Mouse (Mus musculus) intestine, embryonic 14.5 days (tissue): ENCODE results near the gene Acod1. TPM values are rescaled to one million over a fixed set of nuclear protein-coding genes. Genes with fewer than 3 reads are reported as not detected.

Experiments
- ATAC-seq: fragments of 200-750 bp; cut with Nextera tagmentation; replicated peaks from 2 replicates; pipeline ENCODE4 v1.8.0; 2017; ENCODE audit warnings: low read depth, moderate number of reproducible peaks, moderate TSS enrichment, moderate library complexity; ENCODE audit not compliant: low FRiP score, low TSS enrichment
- DNase-seq: peaks from one replicate; pipeline ENCODE4 v3.0.0-alpha.2; 2018; ENCODE audit warnings: low spot score
- H3K27ac ChIP-seq: fragments of 300-500 bp; sonication (generic); 2 replicates; pipeline ENCODE4 v1.5.1; 2014; ENCODE audit warnings: low read depth, mild to moderate bottlenecking, control low read depth
- H3K27me3 ChIP-seq: fragments of 300-500 bp; sonication (generic); replicated peaks from 2 replicates; pipeline ENCODE4 v1.6.1; 2014; ENCODE audit warnings: low read length, control low read depth; ENCODE audit not compliant: control insufficient read depth, insufficient read depth
- H3K36me3 ChIP-seq: fragments of 300-500 bp; sonication (generic); 2 replicates; pipeline ENCODE4 v1.6.1; 2014; ENCODE audit warnings: low read length, control low read depth; ENCODE audit not compliant: control insufficient read depth, insufficient read depth
- H3K4me1 ChIP-seq: fragments of 300-500 bp; sonication (generic); replicated peaks from 2 replicates; pipeline ENCODE4 v1.6.1; 2014; ENCODE audit warnings: low read length, control low read depth, mixed read lengths; ENCODE audit not compliant: control insufficient read depth, insufficient read depth
- H3K4me2 ChIP-seq: fragments of 300-500 bp; sonication (generic); 2 replicates; pipeline ENCODE4 v1.6.1; 2014; ENCODE audit warnings: low read length
- H3K4me3 ChIP-seq: fragments of 300-500 bp; sonication (generic); 2 replicates; pipeline ENCODE4 v1.5.1; 2014; ENCODE audit warnings: low read depth, low read length, control low read depth, mixed read lengths
- H3K9ac ChIP-seq: fragments of 300-500 bp; sonication (generic); 2 replicates; pipeline ENCODE4 v1.6.1; 2014; ENCODE audit warnings: mild to moderate bottlenecking, low read length
- H3K9me3 ChIP-seq: fragments of 300-500 bp; sonication (generic); 2 replicates; pipeline ENCODE4 v1.6.1; 2016; ENCODE audit warnings: low read length, control low read depth; ENCODE audit not compliant: control insufficient read depth
- WGBS: fragments of 180-500 bp; shearing (Covaris S2); extraction: QIAGEN DNeasy Blood & Tissue Kit; methylation state at CpG from one replicate; pipeline ENCODE4 v1.1.7; 2014; 5-methylcytosine and 5-hydroxymethylcytosine counted together
- polyA plus RNA-seq: library from polyadenylated mRNA; unstranded; fragments of >200 nt; fragmentation: Nextera tagmentation; extraction: Ambion mirVana; gene quantifications from 2 replicates; pipeline ENCODE4 v1.2.1, GENCODE M21; 2014

Gene Acod1
- polyA plus RNA-seq, 1 experiment from 2014 or later = not detected

GRCm38 (mm10) chr14:103095036-103095435 lies 48.3 kb downstream of the Acod1 start:
- no peaks in the 10 kb centered on the region for H3K9me3 ChIP-seq
- H3K27me3 ChIP-seq = no peaks in the 10 kb centered on the region
- DNase-seq (no peak), ATAC-seq (no peak)
- no peak overlapping the region for H3K4me2 ChIP-seq
- H3K9ac ChIP-seq = no peak overlapping the region
- WGBS = 90% methylated on average over 8 of the region's 8 CpGs
- H3K4me3 ChIP-seq = no peak overlapping the region
- H3K4me1 ChIP-seq = peaks cover 25% of the 10 kb centered on the region
- H3K36me3 ChIP-seq = peaks cover 37% of the 10 kb centered on the region
- no peak overlapping the region for H3K27ac ChIP-seq

GRCm38 (mm10) chr14:103095826-103096225 lies 49.0 kb downstream of the Acod1 start:
- H3K9me3 ChIP-seq = no peaks in the 10 kb centered on the region
- ATAC-seq = no peak
- no peak overlapping the region for H3K4me2 ChIP-seq
- DNase-seq = no peak
- no peak overlapping the region for H3K27ac ChIP-seq
- H3K4me1 ChIP-seq = peaks cover 28% of the 10 kb centered on the region
- no peak overlapping the region for H3K4me3 ChIP-seq
- H3K9ac ChIP-seq = no peak overlapping the region
- peaks cover 35% of the 10 kb centered on the region for H3K36me3 ChIP-seq
- no peaks in the 10 kb centered on the region for H3K27me3 ChIP-seq
- 86% methylated on average over 8 of the region's 8 CpGs for WGBS

- H3K36me3 ChIP-seq = peaks cover 27% of the 10 kb centered on the region; the same call in 1 of the 2 replicates
- no peak overlapping the region for H3K9ac ChIP-seq
- 83% methylated on average over 6 of the region's 6 CpGs for WGBS
- no peaks in the 10 kb centered on the region for H3K27me3 ChIP-seq
- H3K4me2 ChIP-seq = no peak overlapping the region
- peaks cover 28% of the 10 kb centered on the region for H3K4me1 ChIP-seq
- no peak for ATAC-seq
- H3K9me3 ChIP-seq = no peaks in the 10 kb centered on the region
- no peak overlapping the region for H3K27ac ChIP-seq
- DNase-seq = no peak
- no peak overlapping the region for H3K4me3 ChIP-seq
Observed at GRCm38 (mm10) chr14:103096621-103097020, 49.8 kb downstream of the Acod1 start.

- H3K9me3 ChIP-seq = no peaks in the 10 kb centered on the region
- peak overlapping the region; percentile 86 for H3K4me3 ChIP-seq
- no peak for DNase-seq
- 4% methylated on average over 2 of the region's 2 CpGs for WGBS
- H3K9ac ChIP-seq = peak overlapping the region; percentile 100
- peak overlapping the region; percentile 54 for H3K4me2 ChIP-seq
- ATAC-seq = no peak
- peaks cover 23% of the 10 kb centered on the region for H3K4me1 ChIP-seq
- H3K27me3 ChIP-seq = no peaks in the 10 kb centered on the region
- peaks cover 21% of the 10 kb centered on the region; the same call in 1 of the 2 replicates for H3K36me3 ChIP-seq
- peak overlapping the region; percentile 99 for H3K27ac ChIP-seq
Observed at GRCm38 (mm10) chr14:103098213-103098586, 51.4 kb downstream of the Acod1 start.

- Histone ChIP-seq H3K4me3 (peak overlapping the region; percentile 86), H3K27me3 (no peaks in the 10 kb centered on the region), H3K27ac (peak overlapping the region; percentile 99), H3K4me1 (peaks cover 21% of the 10 kb centered on the region), H3K9ac (peak overlapping the region; percentile 100), H3K36me3 (peaks cover 21% of the 10 kb centered on the region; the same call in 1 of the 2 replicates), H3K9me3 (no peaks in the 10 kb centered on the region), H3K4me2 (peak overlapping the region; percentile 57)
- peak; percentile 73 for ATAC-seq
- DNase-seq = peak; percentile 88
- under 1% methylated on average over 78 of the region's 86 CpGs for WGBS
Observed at GRCm38 (mm10) chr14:103098587-103099235, 51.9 kb downstream of the Acod1 start.

DNA sequence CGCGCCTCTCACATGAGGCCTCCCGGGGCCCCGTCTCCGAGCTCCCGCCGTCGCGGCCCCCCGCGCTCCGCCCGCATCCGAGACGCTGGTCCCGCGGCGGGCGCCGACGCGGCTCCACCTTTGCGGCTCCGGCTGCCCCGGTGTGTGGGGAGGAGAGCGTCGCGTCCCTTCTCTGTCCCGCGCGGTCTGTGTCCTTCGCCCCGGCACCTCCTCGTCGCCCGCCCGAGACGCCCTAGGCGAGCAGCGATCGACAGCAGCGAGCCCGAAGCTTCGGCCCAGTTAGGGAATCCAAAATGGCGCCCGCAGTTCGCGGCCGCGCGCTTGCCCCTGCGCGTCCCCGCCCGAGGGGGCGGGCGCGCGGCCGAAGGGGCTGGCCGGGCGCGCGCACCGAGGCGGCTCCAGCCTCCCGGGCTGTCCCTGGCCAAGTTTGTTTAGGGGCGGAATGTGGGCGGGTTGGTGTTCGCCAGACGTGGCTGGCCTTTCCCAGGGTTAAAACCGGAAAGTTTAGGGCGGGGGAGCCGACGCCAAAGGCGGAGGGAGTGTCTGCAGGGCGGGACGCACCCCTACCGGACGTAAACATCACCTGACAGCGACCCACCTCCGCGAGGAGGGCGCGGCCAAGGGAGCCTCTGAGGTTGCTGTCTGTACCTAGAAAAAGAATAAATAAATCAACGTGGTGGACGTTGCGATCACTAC lies 52.6 kb downstream of the Acod1 start, which contains the start of gene Fbxl3:
Fbxl3 (minus strand) TSS at position 329 of the 696 bp plus-strand sequence.
- H3K36me3 ChIP-seq = peaks cover 21% of the 10 kb centered on the region; the same call in 1 of the 2 replicates
- peak within 1 kb of the TSS; percentile 100 for H3K9ac ChIP-seq
- peak within 1 kb of the TSS; percentile 86 for H3K4me3 ChIP-seq
- peak within 1 kb of the TSS; percentile 99 for H3K27ac ChIP-seq
- peak within 1 kb of the TSS; percentile 57 for H3K4me2 ChIP-seq
- no peaks in the 10 kb centered on the region for H3K27me3 ChIP-seq
- no peaks in the 10 kb centered on the region for H3K9me3 ChIP-seq
- DNase-seq (peak; percentile 92), ATAC-seq (peak; percentile 94)
- peaks cover 21% of the 10 kb centered on the region for H3K4me1 ChIP-seq
- WGBS = under 1% methylated on average over 88 of the region's 88 CpGs

- H3K4me3 ChIP-seq = no peak overlapping the region
- peak overlapping the region; percentile 57 for H3K4me2 ChIP-seq
- H3K4me1 ChIP-seq = peaks cover 17% of the 10 kb centered on the region
- DNase-seq (no peak), ATAC-seq (no peak)
- no peaks in the 10 kb centered on the region for H3K9me3 ChIP-seq
- H3K36me3 ChIP-seq = peaks cover 12% of the 10 kb centered on the region; the same call in 1 of the 2 replicates
- 72% methylated on average over 13 of the region's 13 CpGs for WGBS
- H3K9ac ChIP-seq = no peak overlapping the region
- no peak overlapping the region for H3K27ac ChIP-seq
- no peaks in the 10 kb centered on the region for H3K27me3 ChIP-seq
Observed at GRCm38 (mm10) chr14:103100296-103100695, 53.5 kb downstream of the Acod1 start.

DNA sequence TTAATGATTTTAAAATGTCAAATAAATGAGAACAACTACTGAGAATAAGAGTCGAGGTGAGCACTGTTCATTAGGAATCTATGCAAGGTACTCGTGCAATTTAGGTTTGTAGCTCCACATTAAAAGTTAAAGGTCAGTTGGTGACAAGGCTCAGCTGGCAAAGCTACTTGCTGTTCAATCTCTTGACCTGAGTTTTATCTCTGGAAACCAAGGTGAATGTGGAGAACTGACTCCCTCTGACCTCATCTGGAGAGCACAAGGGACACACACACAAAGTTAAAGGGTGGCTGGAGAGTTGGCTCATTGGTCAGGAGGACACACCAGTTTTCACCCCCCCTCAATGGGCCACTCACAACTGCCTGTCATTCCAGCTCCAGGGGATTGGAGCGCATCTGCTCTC lies 54.4 kb downstream of the Acod1 start:
- H3K27me3 ChIP-seq = no peaks in the 10 kb centered on the region
- no peak overlapping the region for H3K27ac ChIP-seq
- H3K36me3 ChIP-seq = 0 out of 2 replicates have a peak, but pooled peaks cover 4% of the 10 kb centered on the region
- H3K4me2 ChIP-seq = no peak overlapping the region
- H3K9me3 ChIP-seq = no peaks in the 10 kb centered on the region
- 78% methylated on average over 3 of the region's 3 CpGs for WGBS
- H3K4me3 ChIP-seq = no peak overlapping the region
- peaks cover 13% of the 10 kb centered on the region for H3K4me1 ChIP-seq
- DNase-seq (no peak), ATAC-seq (no peak)
- no peak overlapping the region for H3K9ac ChIP-seq
